Mouse (Mus musculus) limb, embryonic 11.5 days (tissue): Measurements from ENCODE around the gene 1700021F07Rik. TPM values are rescaled to one million over a fixed set of nuclear protein-coding genes. Genes with fewer than 3 reads are reported as not detected.
A peak's percentile ranks its signal among the peaks of the same experiment; 100 is the strongest.

ENCODE experiments used
- ATAC-seq: fragments of 200-750 bp; cut with Nextera tagmentation; 2 replicates; pipeline ENCODE4 v1.8.0; 2017; ENCODE audit warnings: low read depth; ENCODE audit not compliant: insufficient number of reproducible peaks, low FRiP score, low TSS enrichment
- DNase-seq: peaks from one replicate; pipeline ENCODE4 v3.0.0-alpha.2; 2015; ENCODE audit warnings: low spot score
- H3K27ac ChIP-seq: fragments of 300-500 bp; sonication (generic); replicated peaks from 2 replicates; pipeline ENCODE4 v1.5.1; 2014; ENCODE audit warnings: low read depth, mild to moderate bottlenecking, low read length
- H3K27me3 ChIP-seq: fragments of 300-500 bp; sonication (generic); 2 replicates; pipeline ENCODE4 v1.6.1; 2014; ENCODE audit warnings: mild to moderate bottlenecking, low read length, mixed read lengths; ENCODE audit not compliant: control insufficient read depth, insufficient read depth
- H3K36me3 ChIP-seq: fragments of 300-500 bp; sonication (generic); 2 replicates; pipeline ENCODE4 v1.6.1; 2014; ENCODE audit warnings: mild to moderate bottlenecking, low read length, moderate library complexity, mixed read lengths; ENCODE audit not compliant: control insufficient read depth, insufficient read depth
- H3K4me1 ChIP-seq: fragments of 300-500 bp; sonication (generic); 2 replicates; pipeline ENCODE4 v1.6.1; 2014; ENCODE audit warnings: low read length, mixed read lengths; ENCODE audit not compliant: control insufficient read depth, insufficient read depth
- H3K4me2 ChIP-seq: fragments of 300-500 bp; sonication (generic); 2 replicates; pipeline ENCODE4 v1.6.1; 2014; ENCODE audit warnings: low read depth, mild to moderate bottlenecking, moderate library complexity; ENCODE audit not compliant: severe bottlenecking
- H3K4me3 ChIP-seq: fragments of 300-500 bp; sonication (generic); 2 replicates; pipeline ENCODE4 v1.5.1; 2014; ENCODE audit warnings: low read depth, low read length
- H3K9ac ChIP-seq: fragments of 300-500 bp; sonication (generic); 2 replicates; pipeline ENCODE4 v1.6.1; 2014; ENCODE audit warnings: mild to moderate bottlenecking, low read length
- H3K9me3 ChIP-seq: fragments of 300-500 bp; sonication (generic); 2 replicates; pipeline ENCODE4 v1.6.1; 2016; ENCODE audit warnings: low read length; ENCODE audit not compliant: control insufficient read depth
- WGBS: fragments of 180-500 bp; shearing (Covaris S2); extraction: QIAGEN DNeasy Blood & Tissue Kit; methylation state at CpG from one replicate; pipeline ENCODE4 v1.1.7; 2014; 5-methylcytosine and 5-hydroxymethylcytosine counted together
- polyA plus RNA-seq: library from polyadenylated mRNA; unstranded; fragments of >200 nt; fragmentation: Nextera tagmentation; extraction: Ambion mirVana; gene quantifications from 2 replicates; pipeline ENCODE4 v1.2.1, GENCODE M21; 2014

Gene 1700021F07Rik
- polyA plus RNA-seq, result not detected in 2 replicates

DNA sequence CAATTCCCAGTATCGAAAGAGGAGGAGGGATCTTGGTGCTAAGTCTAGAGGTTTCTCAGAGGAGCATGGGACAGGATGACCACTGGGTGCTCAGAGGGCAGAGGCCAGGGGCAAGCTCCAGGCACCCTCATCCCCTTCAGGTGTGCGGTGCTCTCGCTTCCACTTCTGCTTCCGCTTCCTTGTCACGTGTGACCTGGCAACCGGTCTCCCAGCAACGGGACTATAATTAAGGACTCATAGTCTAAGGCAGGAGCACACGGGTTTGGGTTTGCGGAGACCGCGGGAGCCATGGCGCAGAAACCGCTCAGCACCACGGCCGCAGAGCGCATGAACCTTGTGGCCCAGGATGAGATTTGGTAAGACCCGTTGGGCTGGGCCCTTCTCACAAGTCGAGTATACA, at the start of gene 1700021F07Rik:
Gene 1700021F07Rik (plus strand): TSS at position 211 of the 400 bp plus-strand sequence.
- Histone ChIP-seq H3K9me3 (no peaks in the 10 kb centered on the region), H3K9ac (no peak within 1 kb of the TSS), H3K36me3 (no peaks in the 10 kb centered on the region), H3K4me1 (0 out of 2 replicates have a peak, but pooled peaks cover 5% of the 10 kb centered on the region), H3K27ac (no peak within 1 kb of the TSS), H3K4me2 (no peak within 1 kb of the TSS), H3K4me3 (no peak within 1 kb of the TSS), H3K27me3 (no peaks in the 10 kb centered on the region)
- ATAC-seq (no peak), DNase-seq (no peak)
- 92% methylated on average over 18 of the region's 18 CpGs for WGBS

DNA sequence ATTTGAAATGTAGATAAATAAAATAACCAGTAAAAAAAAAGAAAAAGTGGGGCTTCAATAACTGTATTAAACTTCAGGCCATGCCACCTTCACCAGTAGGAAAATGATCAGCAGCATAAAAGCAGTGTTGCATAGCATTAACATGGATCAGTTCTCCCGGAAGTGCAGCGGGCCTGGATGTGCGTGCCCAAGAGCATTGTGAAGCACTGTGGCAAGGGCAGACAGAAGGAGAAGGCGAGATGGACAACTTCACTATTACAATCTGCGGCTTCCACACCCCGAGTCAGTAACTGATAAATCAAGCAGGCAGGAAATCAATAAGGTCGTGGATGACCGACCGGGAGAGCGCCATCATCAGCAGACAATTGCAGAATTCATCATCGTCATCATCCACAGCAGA, 49.2 kb upstream of the 1700021F07Rik start:
- ATAC-seq, result no peak
- H3K36me3 ChIP-seq, result no peaks in the 10 kb centered on the region
- no peaks in the 10 kb centered on the region for H3K9me3 ChIP-seq
- no peak overlapping the region for H3K4me3 ChIP-seq
- H3K27ac ChIP-seq, result no peak overlapping the region
- H3K4me1 ChIP-seq, result no peaks in the 10 kb centered on the region
- no peaks in the 10 kb centered on the region for H3K27me3 ChIP-seq
- H3K4me2 ChIP-seq, result no peak overlapping the region
- 74% methylated on average over 11 of the region's 11 CpGs for WGBS
- DNase-seq, result peak; percentile 16
- no peak overlapping the region for H3K9ac ChIP-seq

DNA sequence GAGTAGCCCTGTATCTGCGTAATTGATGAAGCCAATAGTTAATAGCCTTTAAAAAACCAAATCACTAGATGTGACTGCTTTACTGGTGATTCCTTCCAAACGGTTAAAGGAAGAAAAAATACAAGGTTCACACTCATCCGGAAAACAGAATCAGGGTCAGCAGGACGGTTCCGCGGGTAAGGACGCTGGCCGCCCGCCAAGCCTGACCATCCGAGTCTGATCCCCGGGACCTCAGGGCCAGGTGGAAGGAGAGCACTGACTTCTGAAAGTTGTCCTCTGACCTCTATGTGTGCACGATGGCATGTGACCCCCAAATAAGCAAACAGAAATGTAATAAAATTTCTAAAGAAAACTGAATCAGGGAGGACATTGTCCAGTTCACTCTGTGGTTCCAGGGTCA, 43.3 kb upstream of the 1700021F07Rik start:
- peak; percentile 16 for DNase-seq
- no peaks in the 10 kb centered on the region for H3K36me3 ChIP-seq
- 91% methylated on average over 12 of the region's 12 CpGs for WGBS
- no peak for ATAC-seq
- no peak overlapping the region for H3K4me3 ChIP-seq
- H3K9me3 ChIP-seq, result no peaks in the 10 kb centered on the region
- no peaks in the 10 kb centered on the region for H3K27me3 ChIP-seq
- H3K9ac ChIP-seq, result no peak overlapping the region
- no peak overlapping the region for H3K4me2 ChIP-seq
- no peaks in the 10 kb centered on the region for H3K4me1 ChIP-seq
- no peak overlapping the region for H3K27ac ChIP-seq

DNA sequence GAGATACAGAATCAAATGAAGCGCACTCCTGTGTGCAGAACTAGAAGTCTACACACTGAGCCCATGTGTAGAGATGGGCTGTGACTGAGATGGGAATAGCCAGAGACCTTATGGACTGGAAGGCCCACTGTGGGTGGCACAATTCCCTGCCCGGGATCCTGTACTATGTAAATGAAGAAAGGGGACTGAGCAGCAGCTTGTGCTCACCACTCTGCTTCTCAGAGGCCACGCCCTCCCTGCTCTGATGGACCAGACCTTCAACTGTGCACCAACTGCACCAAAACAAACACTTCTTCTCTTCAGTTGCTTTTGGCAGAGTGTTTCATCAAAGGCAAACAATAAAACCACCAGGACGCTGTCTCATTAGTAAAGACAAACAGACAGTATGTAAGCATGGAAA, 37.9 kb upstream of the 1700021F07Rik start:
- Histone ChIP-seq H3K4me1 (no peaks in the 10 kb centered on the region), H3K9ac (no peak overlapping the region), H3K9me3 (no peaks in the 10 kb centered on the region), H3K27me3 (no peaks in the 10 kb centered on the region), H3K4me3 (no peak overlapping the region), H3K27ac (no peak overlapping the region), H3K4me2 (no peak overlapping the region), H3K36me3 (no peaks in the 10 kb centered on the region)
- WGBS, result 91% methylated on average over 4 of the region's 4 CpGs
- DNase-seq, result no peak
- ATAC-seq, result no peak

DNA sequence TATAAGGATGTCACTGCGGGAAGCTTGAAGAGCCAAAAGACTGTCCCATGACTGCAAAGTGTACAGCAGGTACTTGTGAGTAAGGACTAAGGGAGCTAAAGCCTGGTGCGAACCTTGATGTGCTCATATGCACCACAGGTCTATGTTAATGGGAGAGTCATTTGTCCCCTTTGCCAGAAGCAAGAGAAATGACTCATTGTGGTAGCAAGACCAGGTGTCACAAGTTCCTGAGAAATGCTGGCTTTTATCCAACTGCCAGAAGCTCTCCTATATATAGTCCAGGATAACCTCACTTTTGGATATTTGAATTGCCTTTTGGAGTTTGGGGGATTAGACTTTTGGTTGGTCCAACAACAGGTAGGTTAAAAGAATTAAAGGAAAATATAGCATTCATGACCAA, 22.8 kb upstream of the 1700021F07Rik start:
- H3K27ac ChIP-seq, result no peak overlapping the region
- no peak overlapping the region for H3K4me2 ChIP-seq
- H3K27me3 ChIP-seq, result no peaks in the 10 kb centered on the region
- H3K9me3 ChIP-seq, result no peaks in the 10 kb centered on the region
- 98% methylated on average over 2 of the region's 2 CpGs for WGBS
- H3K9ac ChIP-seq, result no peak overlapping the region
- DNase-seq, result no peak
- ATAC-seq, result no peak
- H3K4me1 ChIP-seq, result no peaks in the 10 kb centered on the region
- H3K4me3 ChIP-seq, result no peak overlapping the region
- no peaks in the 10 kb centered on the region for H3K36me3 ChIP-seq

DNA sequence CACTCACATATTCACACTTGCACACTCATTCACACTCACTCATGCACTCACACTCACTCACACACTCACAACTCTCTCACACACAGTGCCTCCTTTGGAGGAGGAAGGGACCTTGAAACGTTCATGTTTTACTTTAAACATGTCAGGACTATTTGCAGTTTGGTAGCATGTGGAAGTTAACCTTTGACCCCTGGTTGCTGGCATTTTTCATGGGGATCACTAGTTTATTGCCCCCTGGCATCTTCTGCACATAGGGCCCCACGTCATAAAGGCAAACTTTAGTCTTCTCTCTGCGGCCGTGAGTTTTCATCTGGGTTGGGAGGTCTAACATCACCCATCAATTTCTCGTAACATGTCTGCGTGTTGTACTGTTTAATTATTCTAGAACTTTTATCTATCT, 8.4 kb upstream of the 1700021F07Rik start:
- Histone ChIP-seq H3K4me2 (no peak overlapping the region), H3K27ac (no peak overlapping the region), H3K9ac (no peak overlapping the region), H3K4me1 (no peaks in the 10 kb centered on the region), H3K4me3 (no peak overlapping the region), H3K9me3 (peaks cover 2% of the 10 kb centered on the region; the same call in 1 of the 2 replicates), H3K36me3 (no peaks in the 10 kb centered on the region), H3K27me3 (no peaks in the 10 kb centered on the region)
- ATAC-seq (no peak), DNase-seq (no peak)
- WGBS, result 68% methylated on average over 6 of the region's 6 CpGs

DNA sequence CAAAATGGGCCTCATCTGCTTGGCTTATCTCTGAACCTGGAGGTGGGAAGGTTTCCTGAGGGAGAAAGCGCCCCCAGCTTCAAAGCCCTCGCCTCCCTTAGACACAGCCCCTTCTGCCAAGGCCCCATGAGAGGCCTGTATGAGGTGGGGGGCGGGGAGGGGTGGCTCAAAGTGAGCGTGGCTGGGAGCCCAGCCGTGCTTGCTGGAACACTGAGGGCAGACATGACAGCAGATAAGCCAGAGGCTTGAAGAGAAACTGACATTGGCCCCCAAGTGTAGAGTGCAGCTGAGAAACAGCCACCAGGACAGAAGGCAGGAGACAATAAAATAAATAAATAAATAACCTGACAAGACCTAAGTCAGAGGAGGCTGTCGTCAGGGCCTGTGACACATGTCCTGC, 7.2 kb upstream of the 1700021F07Rik start:
- DNase-seq (no peak), ATAC-seq (no peak)
- H3K27me3 ChIP-seq, result no peaks in the 10 kb centered on the region
- H3K4me1 ChIP-seq, result no peaks in the 10 kb centered on the region
- H3K9ac ChIP-seq, result no peak overlapping the region
- no peaks in the 10 kb centered on the region for H3K36me3 ChIP-seq
- peaks cover 2% of the 10 kb centered on the region; the same call in 1 of the 2 replicates for H3K9me3 ChIP-seq
- no peak overlapping the region for H3K4me2 ChIP-seq
- 53% methylated on average over 6 of the region's 6 CpGs for WGBS
- no peak overlapping the region for H3K27ac ChIP-seq
- no peak overlapping the region for H3K4me3 ChIP-seq

DNA sequence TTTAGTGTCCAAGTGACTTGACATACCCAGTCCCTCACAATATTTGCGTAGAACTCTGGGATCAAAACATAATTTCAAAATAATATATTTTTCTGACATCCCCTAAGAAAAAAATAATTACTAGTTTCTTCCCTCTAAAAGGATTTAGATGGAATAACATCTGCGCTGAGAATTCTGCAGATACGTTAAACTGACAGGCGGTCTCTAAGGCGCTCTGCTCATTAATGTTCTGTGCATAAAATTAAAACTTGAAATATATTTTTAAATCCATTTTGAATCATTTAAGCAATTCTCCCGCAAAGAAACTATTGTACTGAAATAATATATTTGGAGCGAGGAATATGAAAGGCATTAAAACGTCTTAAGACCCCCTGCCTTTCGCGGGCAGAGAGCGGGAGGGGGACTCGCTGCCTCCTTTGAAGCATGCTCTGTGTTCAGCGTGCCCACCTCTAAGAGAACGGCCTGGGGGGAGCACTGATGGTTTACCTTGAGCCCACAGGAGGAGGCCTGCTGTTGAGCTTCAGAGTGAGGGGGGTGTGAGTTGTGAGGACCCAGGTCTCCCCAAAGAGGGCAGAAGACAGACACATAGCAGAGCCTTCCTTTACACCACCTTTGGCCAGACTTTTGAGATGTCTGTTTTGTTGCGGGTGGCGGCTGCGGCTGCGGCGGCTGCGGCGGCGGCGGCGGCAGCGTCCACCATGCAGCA, 6.1 kb upstream of the 1700021F07Rik start:
- Histone ChIP-seq H3K27ac (no peak overlapping the region), H3K36me3 (no peaks in the 10 kb centered on the region), H3K9ac (no peak overlapping the region), H3K9me3 (no peaks in the 10 kb centered on the region), H3K4me3 (no peak overlapping the region), H3K4me1 (no peaks in the 10 kb centered on the region), H3K27me3 (no peaks in the 10 kb centered on the region), H3K4me2 (no peak overlapping the region)
- 82% methylated on average over 24 of the region's 25 CpGs for WGBS
- DNase-seq, result no peak
- ATAC-seq, result no peak

DNA sequence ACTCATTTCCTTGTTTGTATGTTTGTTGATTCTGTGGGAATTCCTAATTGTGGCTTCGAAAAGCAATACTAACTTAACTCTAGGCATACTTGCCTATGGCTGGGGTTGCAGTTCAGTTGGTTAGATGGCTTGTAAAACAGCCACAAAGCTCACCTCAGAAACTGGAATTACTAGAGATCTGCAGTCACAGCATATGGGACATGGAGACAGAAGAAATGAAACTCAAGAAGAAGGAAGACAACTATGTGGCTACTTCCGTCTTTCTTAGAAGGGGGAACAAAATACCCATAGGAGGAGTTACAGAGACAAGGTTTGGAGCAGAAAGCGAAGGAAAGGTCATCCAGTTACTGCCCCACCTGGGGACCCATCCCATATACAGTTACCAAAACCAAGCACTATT, 6.1 kb downstream of the 1700021F07Rik start:
- Histone ChIP-seq H3K9ac (no peak overlapping the region), H3K9me3 (no peaks in the 10 kb centered on the region), H3K27me3 (no peaks in the 10 kb centered on the region), H3K27ac (no peak overlapping the region), H3K36me3 (no peaks in the 10 kb centered on the region), H3K4me2 (no peak overlapping the region), H3K4me3 (no peak overlapping the region), H3K4me1 (peaks cover 19% of the 10 kb centered on the region)
- no peak for ATAC-seq
- DNase-seq, result no peak
- 87% methylated on average over 3 of the region's 3 CpGs for WGBS
